Mouse (Mus musculus) lung, adult 18-20 months (tissue): ENCODE results near the gene Raf1.
A peak's percentile ranks its signal among the peaks of the same experiment; 100 is the strongest.

Experiments
- DNase-seq, 2 experiments: peaks; one replicate each; pipeline ENCODE4 v3.0.0; 2022; ENCODE audit warnings: mixed read lengths in 2 of 2

The Raf1 gene

GRCm38 (mm10) chr6:115676452-115677128 lies at the start of gene Raf1:
Gene Raf1, minus strand, starts transcription at chr6:115676635.
- DNase-seq: peak; percentile 98

GRCm38 (mm10) chr6:115722246-115722645 lies 45.8 kb upstream of the Raf1 start:
- peak in 1 of 2 experiments; percentile 33 for DNase-seq

- DNase-seq: peak; percentile 86 to 92
Observed at GRCm38 (mm10) chr6:115717715-115718558, 41.5 kb upstream of the Raf1 start.

- DNase-seq: peak; percentile 47 to 50
Observed at GRCm38 (mm10) chr6:115717101-115717652, 40.7 kb upstream of the Raf1 start.

- DNase-seq: no peak
Observed at GRCm38 (mm10) chr6:115711261-115711660, 34.8 kb upstream of the Raf1 start.

- DNase-seq: no peak
Observed at GRCm38 (mm10) chr6:115702901-115703300, 26.5 kb upstream of the Raf1 start.

GRCm38 (mm10) chr6:115701302-115701701 lies 24.9 kb upstream of the Raf1 start:
- DNase-seq: no peak

- DNase-seq: no peak
Observed at GRCm38 (mm10) chr6:115700778-115701177, 24.3 kb upstream of the Raf1 start.

- no peak for DNase-seq
Observed at GRCm38 (mm10) chr6:115698699-115699098, 22.3 kb upstream of the Raf1 start.

GRCm38 (mm10) chr6:115697739-115698558 lies 21.5 kb upstream of the Raf1 start:
- DNase-seq: peak; percentile 67 to 77

- no peak for DNase-seq
Observed at GRCm38 (mm10) chr6:115696707-115697215, 20.3 kb upstream of the Raf1 start.

- DNase-seq: no peak
Observed at GRCm38 (mm10) chr6:115695124-115695523, 18.7 kb upstream of the Raf1 start.

GRCm38 (mm10) chr6:115694441-115694842 lies 18.0 kb upstream of the Raf1 start:
- DNase-seq: peak in 1 of 2 experiments; percentile 17

- peak; percentile 34 to 41 for DNase-seq
Observed at GRCm38 (mm10) chr6:115692963-115693730, 16.7 kb upstream of the Raf1 start.

GRCm38 (mm10) chr6:115692163-115692950 lies 15.9 kb upstream of the Raf1 start:
- no peak for DNase-seq

- no peak for DNase-seq
Observed at GRCm38 (mm10) chr6:115690105-115690504, 13.7 kb upstream of the Raf1 start.

- DNase-seq: no peak
Observed at GRCm38 (mm10) chr6:115688589-115688988, 12.2 kb upstream of the Raf1 start.

- DNase-seq: no peak
Observed at GRCm38 (mm10) chr6:115687753-115688152, 11.3 kb upstream of the Raf1 start.

GRCm38 (mm10) chr6:115684851-115685646 lies 8.6 kb upstream of the Raf1 start:
- DNase-seq: no peak

GRCm38 (mm10) chr6:115684271-115684670 lies 7.8 kb upstream of the Raf1 start:
- DNase-seq: no peak
